Mouse (Mus musculus) heart, embryonic 12.5 days (tissue): ENCODE data around the gene Cnot11. TPM values are rescaled to one million over a fixed set of nuclear protein-coding genes. Genes with fewer than 3 reads are reported as not detected.
A peak's percentile ranks its signal among the peaks of the same experiment; 100 is the strongest.

Experiments used
- ATAC-seq: fragments of 200-750 bp; cut with Nextera tagmentation; 2 replicates; pipeline ENCODE4 v1.8.0; 2017; ENCODE audit warnings: moderate TSS enrichment, moderate library complexity; ENCODE audit not compliant: insufficient number of reproducible peaks, low FRiP score
- H3K27ac ChIP-seq: fragments of 300-500 bp; sonication (generic); 2 replicates; pipeline ENCODE4 v1.5.1; 2016; ENCODE audit warnings: mild to moderate bottlenecking, moderate library complexity; ENCODE audit not compliant: poor library complexity, severe bottlenecking
- H3K27me3 ChIP-seq: fragments of 300-500 bp; sonication (generic); replicated peaks from 2 replicates; pipeline ENCODE4 v1.6.1; 2016; ENCODE audit warnings: mild to moderate bottlenecking, moderate library complexity
- H3K36me3 ChIP-seq: fragments of 300-500 bp; sonication (generic); 2 replicates; pipeline ENCODE4 v1.6.1; 2016; ENCODE audit warnings: mild to moderate bottlenecking, moderate library complexity
- H3K4me1 ChIP-seq: fragments of 300-500 bp; sonication (generic); replicated peaks from 2 replicates; pipeline ENCODE4 v1.6.1; 2016; ENCODE audit warnings: mild to moderate bottlenecking
- H3K4me2 ChIP-seq: fragments of 300-500 bp; sonication (generic); 2 replicates; pipeline ENCODE4 v1.6.1; 2016; ENCODE audit warnings: mild to moderate bottlenecking, moderate library complexity
- H3K4me3 ChIP-seq: fragments of 300-500 bp; sonication (generic); 2 replicates; pipeline ENCODE4 v1.5.1; 2016; ENCODE audit warnings: mild to moderate bottlenecking
- H3K9ac ChIP-seq: fragments of 300-500 bp; sonication (generic); 2 replicates; pipeline ENCODE4 v1.6.1; 2016; ENCODE audit warnings: mild to moderate bottlenecking, moderate library complexity
- H3K9me3 ChIP-seq: fragments of 300-500 bp; sonication (generic); replicated peaks from 2 replicates; pipeline ENCODE4 v1.6.1; 2016; ENCODE audit warnings: mild to moderate bottlenecking, moderate library complexity
- WGBS: fragments of 180-500 bp; shearing (Covaris S2); methylation state at CpG from one replicate; pipeline ENCODE4 v1.1.7; 2016; 5-methylcytosine and 5-hydroxymethylcytosine counted together
- polyA plus RNA-seq: library from polyadenylated mRNA; unstranded; fragments of >200 nt; fragmentation: Nextera tagmentation; extraction: Ambion mirVana; gene quantifications from 2 replicates; pipeline ENCODE4 v1.2.1, GENCODE M21; 2016

Gene Cnot11
- polyA plus RNA-seq, 1 experiment from 2014 or later, result 22.9 TPM

DNA sequence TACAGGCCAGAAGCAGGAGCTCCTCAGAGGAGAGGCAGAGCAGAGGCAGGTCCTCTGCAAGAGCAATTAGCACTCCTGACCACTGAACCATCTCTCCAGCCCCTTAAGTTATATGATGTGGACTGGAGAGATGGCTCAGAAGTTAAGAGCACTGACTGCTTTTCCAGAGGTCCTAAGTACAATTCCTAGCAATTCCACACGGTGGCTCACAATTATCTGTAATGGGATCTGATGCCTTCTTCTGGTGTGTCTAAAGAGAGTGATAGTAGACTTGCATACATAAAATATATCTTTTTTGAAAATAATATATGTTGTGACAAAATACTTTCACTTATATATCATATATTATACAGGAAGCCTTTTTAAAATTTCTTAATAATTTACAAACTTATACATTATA is 27.1 kb downstream of the Cnot11 start:
- Histone ChIP-seq H3K27me3 (no peaks in the 10 kb centered on the region), H3K4me2 (no peak overlapping the region), H3K4me1 (peaks cover 4% of the 10 kb centered on the region; the same call in 1 of the 2 replicates), H3K4me3 (no peak overlapping the region), H3K9me3 (no peaks in the 10 kb centered on the region), H3K27ac (no peak overlapping the region), H3K36me3 (peaks cover 30% of the 10 kb centered on the region), H3K9ac (no peak overlapping the region)
- no peak for ATAC-seq
- 79% methylated on average over 1 of the region's 1 CpGs for WGBS

DNA sequence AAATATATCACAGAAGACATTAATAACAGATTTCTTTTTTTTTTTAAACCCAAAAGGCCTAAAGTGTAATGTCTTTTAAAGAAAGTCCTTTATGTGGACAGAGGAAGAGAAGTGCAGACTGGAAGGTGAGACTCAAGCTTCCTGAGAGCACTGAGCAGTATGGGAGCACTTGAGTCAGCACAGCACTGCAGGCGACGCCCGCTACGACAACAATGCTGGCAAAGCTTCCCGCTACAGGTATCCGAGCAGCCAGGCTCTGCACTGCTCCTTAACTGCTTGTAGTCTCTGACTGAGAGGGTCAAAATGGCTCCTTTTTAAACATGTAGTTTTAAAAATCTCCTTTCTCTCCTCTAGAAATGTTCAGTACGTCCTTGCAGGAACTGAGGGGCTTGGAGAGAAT is 28.4 kb downstream of the Cnot11 start:
- ATAC-seq, result no peak
- Histone ChIP-seq H3K4me1 (peaks cover 4% of the 10 kb centered on the region; the same call in 1 of the 2 replicates), H3K9me3 (no peaks in the 10 kb centered on the region), H3K9ac (no peak overlapping the region), H3K4me2 (no peak overlapping the region), H3K27ac (no peak overlapping the region), H3K27me3 (no peaks in the 10 kb centered on the region), H3K36me3 (peaks cover 30% of the 10 kb centered on the region), H3K4me3 (no peak overlapping the region)
- WGBS, result 84% methylated on average over 7 of the region's 7 CpGs

DNA sequence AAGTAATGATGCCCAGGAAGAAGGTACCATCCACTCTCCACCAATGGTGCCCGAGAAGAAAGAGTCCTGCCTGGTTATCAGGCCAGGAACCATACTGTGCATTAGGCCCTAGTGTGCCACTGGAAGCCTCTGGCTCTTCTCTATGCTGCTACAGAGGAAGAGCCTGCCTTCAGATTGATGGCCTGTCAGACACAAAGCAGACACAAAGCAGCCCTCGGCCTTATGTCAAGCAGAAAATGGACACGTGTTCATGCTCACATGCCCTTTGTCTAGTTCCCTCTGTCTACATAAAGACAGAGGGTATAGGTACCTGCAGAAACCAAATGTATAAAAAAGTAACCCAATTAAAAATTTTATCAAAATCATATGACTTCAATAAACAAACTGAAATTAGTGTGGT is 29.8 kb downstream of the Cnot11 start:
- H3K36me3 ChIP-seq, result peaks cover 24% of the 10 kb centered on the region

DNA sequence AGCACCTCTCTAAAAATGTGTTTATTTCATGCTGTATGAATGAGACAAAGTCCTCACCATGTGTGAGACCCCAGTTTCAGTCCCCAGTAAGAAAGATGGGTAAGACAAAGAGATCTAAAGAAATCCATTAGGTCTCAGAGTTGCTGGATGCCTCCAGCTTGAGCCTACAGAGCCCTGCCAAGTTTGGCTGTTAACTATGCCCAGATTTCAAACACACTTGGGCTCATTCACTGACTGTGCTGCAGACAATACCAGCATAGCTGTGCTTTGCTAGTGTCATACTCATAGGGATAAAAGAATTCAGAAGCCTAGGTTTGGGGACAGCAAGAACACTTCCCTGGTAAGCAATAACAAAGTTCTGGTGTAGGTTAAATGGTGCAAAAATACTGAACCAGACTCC is 33.3 kb downstream of the Cnot11 start:
- H3K4me3 ChIP-seq, result no peak overlapping the region
- H3K9me3 ChIP-seq, result no peaks in the 10 kb centered on the region
- H3K27ac ChIP-seq, result no peak overlapping the region
- H3K36me3 ChIP-seq, result peaks cover 18% of the 10 kb centered on the region
- no peaks in the 10 kb centered on the region for H3K27me3 ChIP-seq
- H3K4me1 ChIP-seq, result peaks cover 16% of the 10 kb centered on the region
- H3K9ac ChIP-seq, result no peak overlapping the region
- H3K4me2 ChIP-seq, result no peak overlapping the region
- ATAC-seq, result no peak

More for the DNA sequence above, 29.8 kb downstream of the Cnot11 start:
- Histone ChIP-seq H3K27ac (no peak overlapping the region), H3K4me1 (peaks cover 4% of the 10 kb centered on the region; the same call in 1 of the 2 replicates), H3K9me3 (no peaks in the 10 kb centered on the region), H3K9ac (no peak overlapping the region), H3K4me2 (no peak overlapping the region), H3K4me3 (no peak overlapping the region), H3K27me3 (no peaks in the 10 kb centered on the region)
- ATAC-seq, result no peak
- WGBS, result 42% methylated on average over 3 of the region's 3 CpGs

- no peaks in the 10 kb centered on the region for H3K9me3 ChIP-seq
- peaks cover 23% of the 10 kb centered on the region for H3K4me1 ChIP-seq
- H3K27me3 ChIP-seq, result no peaks in the 10 kb centered on the region
- no peak overlapping the region for H3K4me2 ChIP-seq
- H3K4me3 ChIP-seq, result no peak overlapping the region
- 33% methylated on average over 6 of the region's 6 CpGs for WGBS
- H3K36me3 ChIP-seq, result peaks cover 7% of the 10 kb centered on the region; the same call in 1 of the 2 replicates
- no peak for ATAC-seq
- H3K27ac ChIP-seq, result no peak overlapping the region
- no peak overlapping the region for H3K9ac ChIP-seq
Measured at GRCm38 (mm10) chr1:39571653-39572052, 36.9 kb downstream of the Cnot11 start.

GRCm38 (mm10) chr1:39573890-39574289 is 39.1 kb downstream of the Cnot11 start:
- no peak overlapping the region for H3K9ac ChIP-seq
- H3K4me2 ChIP-seq, result no peak overlapping the region
- H3K27me3 ChIP-seq, result no peaks in the 10 kb centered on the region
- no peak overlapping the region for H3K27ac ChIP-seq
- 65% methylated on average over 7 of the region's 7 CpGs for WGBS
- H3K9me3 ChIP-seq, result no peaks in the 10 kb centered on the region
- no peak for ATAC-seq
- H3K4me1 ChIP-seq, result peaks cover 27% of the 10 kb centered on the region
- no peak overlapping the region for H3K4me3 ChIP-seq
- peaks cover 7% of the 10 kb centered on the region; the same call in 1 of the 2 replicates for H3K36me3 ChIP-seq

DNA sequence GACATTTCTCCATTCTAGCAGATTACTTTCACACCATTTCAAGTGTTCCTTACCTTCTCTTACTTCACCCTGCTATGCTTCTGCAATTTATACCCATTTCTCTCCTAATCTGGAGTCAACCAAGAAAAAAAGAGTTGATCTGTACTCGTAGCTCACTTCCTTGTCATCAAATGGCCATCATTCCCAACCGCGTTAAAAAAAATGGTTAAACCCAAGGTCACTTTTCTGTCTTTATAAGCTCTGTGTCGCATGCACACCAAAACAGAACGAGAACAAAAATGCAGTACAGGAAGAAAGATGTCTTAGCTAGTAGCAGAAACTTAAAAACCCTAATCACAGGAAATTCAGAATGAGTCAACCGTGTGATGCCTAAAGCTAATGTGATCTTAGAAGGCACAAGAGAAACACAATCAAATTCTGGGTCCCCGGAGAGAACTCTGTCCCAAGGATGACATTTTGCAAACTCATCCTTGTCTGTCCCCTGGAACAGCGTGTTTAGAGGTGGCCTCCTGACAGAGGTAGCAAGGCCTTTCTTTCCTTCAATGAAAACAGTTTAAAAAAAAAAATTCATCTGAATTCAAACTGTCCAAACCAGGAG is 41.1 kb downstream of the Cnot11 start:
- Histone ChIP-seq H3K4me1 (peaks cover 27% of the 10 kb centered on the region), H3K4me3 (peak overlapping the region; percentile 88), H3K27ac (peak overlapping the region; percentile 96; the same call in 1 of the 2 replicates), H3K27me3 (no peaks in the 10 kb centered on the region), H3K4me2 (peak overlapping the region; percentile 75), H3K36me3 (no peaks in the 10 kb centered on the region), H3K9me3 (no peaks in the 10 kb centered on the region), H3K9ac (peak overlapping the region; percentile 89)
- ATAC-seq, result no peak
- 12% methylated on average over 8 of the region's 8 CpGs for WGBS

DNA sequence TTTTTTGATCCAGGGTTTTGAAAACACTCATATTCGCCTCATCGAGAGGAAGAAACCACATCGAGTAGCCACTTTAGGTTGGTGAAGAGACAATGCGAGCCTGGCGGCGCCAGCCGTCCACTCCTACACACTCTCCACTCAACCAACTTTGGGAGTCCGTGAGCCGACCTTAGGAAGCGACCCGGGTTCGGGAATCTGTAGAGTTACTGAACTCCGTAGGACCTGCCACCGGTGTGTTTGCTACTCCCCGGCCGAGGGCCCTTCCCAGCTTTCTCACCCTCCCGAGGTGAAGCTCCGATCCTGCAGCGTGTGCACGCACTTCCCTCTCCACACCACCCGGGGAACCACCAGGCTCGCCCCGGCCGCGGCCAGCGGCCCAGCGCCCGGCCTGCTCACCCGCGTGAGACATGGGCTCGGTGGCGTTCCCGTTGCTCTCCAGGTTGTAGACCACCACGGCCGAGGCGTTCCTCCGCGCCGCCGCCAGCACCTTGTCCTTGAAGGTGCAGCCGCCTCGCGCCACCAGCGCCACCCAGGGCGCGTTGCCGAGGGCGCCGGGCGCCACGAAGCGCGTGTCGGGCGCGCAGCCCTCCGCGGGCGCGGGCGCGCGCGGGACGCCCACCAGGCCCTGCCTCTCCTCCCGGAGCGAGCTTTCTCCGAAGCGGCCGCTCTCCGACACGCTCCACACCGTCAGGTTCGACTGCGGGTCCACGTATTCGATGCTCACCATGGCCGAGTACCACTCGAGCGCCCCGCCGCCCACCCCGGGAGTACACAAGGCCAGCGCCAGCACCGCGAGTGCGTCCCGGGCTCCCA is 41.8 kb downstream of the Cnot11 start:
- Histone ChIP-seq H3K4me1 (peaks cover 21% of the 10 kb centered on the region), H3K4me3 (peak overlapping the region; percentile 88), H3K4me2 (peak overlapping the region; percentile 75), H3K27me3 (no peaks in the 10 kb centered on the region), H3K9me3 (no peaks in the 10 kb centered on the region), H3K36me3 (no peaks in the 10 kb centered on the region), H3K27ac (peak overlapping the region; percentile 96), H3K9ac (peak overlapping the region; percentile 89)
- ATAC-seq, result peak; percentile 79
- whole genome bisulfite sequencing, result under 1% methylated on average over 83 of the region's 88 CpGs

DNA sequence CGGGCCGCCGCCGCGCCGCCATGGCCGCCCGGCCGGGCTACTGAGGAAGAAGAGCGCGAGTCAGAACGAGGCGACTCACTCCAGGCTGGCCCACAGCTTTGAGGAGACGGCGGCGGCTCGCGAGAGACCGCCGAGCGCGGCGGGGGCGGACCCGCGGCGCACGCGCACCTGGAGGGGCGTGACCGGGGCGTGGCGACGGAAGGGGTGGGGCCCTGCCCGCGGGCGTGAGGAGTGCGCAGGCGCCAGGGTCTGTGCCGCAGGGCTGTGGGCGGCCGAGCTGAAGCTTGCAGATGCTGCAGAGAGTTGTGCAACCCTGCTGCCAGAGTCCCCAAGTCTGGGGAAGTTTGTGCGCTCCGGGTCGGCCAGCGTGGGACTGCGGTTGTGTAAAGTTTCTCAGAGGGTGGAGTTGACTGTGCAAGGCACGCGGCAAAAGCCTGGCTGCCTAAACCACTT is 42.5 kb downstream of the Cnot11 start, which contains the start of gene Rnf149:
Gene Rnf149 (minus strand): TSS at position 153 of the 453 bp plus-strand sequence.
- H3K9ac ChIP-seq, result peak within 1 kb of the TSS; percentile 89
- no peaks in the 10 kb centered on the region for H3K27me3 ChIP-seq
- H3K9me3 ChIP-seq, result no peaks in the 10 kb centered on the region
- no peaks in the 10 kb centered on the region for H3K36me3 ChIP-seq
- peak within 1 kb of the TSS; percentile 96 for H3K27ac ChIP-seq
- peaks cover 17% of the 10 kb centered on the region for H3K4me1 ChIP-seq
- H3K4me3 ChIP-seq, result peak within 1 kb of the TSS; percentile 88
- under 1% methylated on average over 49 of the region's 49 CpGs for WGBS
- ATAC-seq, result peak; percentile 97
- H3K4me2 ChIP-seq, result peak within 1 kb of the TSS; percentile 75

- Histone ChIP-seq H3K27ac (no peak overlapping the region), H3K4me1 (peaks cover 14% of the 10 kb centered on the region), H3K9ac (no peak overlapping the region), H3K27me3 (no peaks in the 10 kb centered on the region), H3K9me3 (no peaks in the 10 kb centered on the region), H3K36me3 (no peaks in the 10 kb centered on the region), H3K4me2 (no peak overlapping the region), H3K4me3 (no peak overlapping the region)
- 81% methylated on average over 5 of the region's 5 CpGs for WGBS
- ATAC-seq, result no peak
Measured at GRCm38 (mm10) chr1:39578446-39578845, 43.7 kb downstream of the Cnot11 start.

GRCm38 (mm10) chr1:39579139-39579538 is 44.3 kb downstream of the Cnot11 start:
- H3K9me3 ChIP-seq, result no peaks in the 10 kb centered on the region
- H3K4me3 ChIP-seq, result no peak overlapping the region
- H3K9ac ChIP-seq, result no peak overlapping the region
- H3K4me1 ChIP-seq, result peaks cover 11% of the 10 kb centered on the region
- no peaks in the 10 kb centered on the region for H3K36me3 ChIP-seq
- no peak for ATAC-seq
- H3K27me3 ChIP-seq, result no peaks in the 10 kb centered on the region
- no peak overlapping the region for H3K27ac ChIP-seq
- H3K4me2 ChIP-seq, result no peak overlapping the region
- WGBS, result 75% methylated on average over 6 of the region's 6 CpGs
